Mouse (Mus musculus) kidney, adult 2 months (tissue): ENCODE results near the gene Mtap. TPM values are rescaled to one million over a fixed set of nuclear protein-coding genes. Genes with fewer than 3 reads are reported as not detected.

Experiments
- DNase-seq: peaks from one replicate; pipeline ENCODE4 v3.0.0; 2021
- H3K27ac ChIP-seq: fragments of 200-500 bp; 2 replicates; pipeline ENCODE4 v1.5.1; 2012; ENCODE audit warnings: low read depth, low read length, control low read depth, inconsistent platforms; ENCODE audit not compliant: insufficient read depth
- H3K27me3 ChIP-seq: fragments of 200-500 bp; replicated peaks from 2 replicates; pipeline ENCODE4 v1.6.1; 2012; ENCODE audit warnings: mild to moderate bottlenecking, moderate library complexity, low read length, inconsistent platforms; ENCODE audit not compliant: control insufficient read depth, insufficient read depth
- H3K36me3 ChIP-seq: fragments of 200-500 bp; 2 replicates; pipeline ENCODE4 v1.6.1; 2012; ENCODE audit warnings: mild to moderate bottlenecking, moderate library complexity, low read length, inconsistent platforms; ENCODE audit not compliant: control insufficient read depth, insufficient read depth
- H3K4me1 ChIP-seq: fragments of 200-500 bp; 2 replicates; pipeline ENCODE4 v1.6.1; 2011; ENCODE audit warnings: low read length; ENCODE audit not compliant: control insufficient read depth, insufficient read depth
- H3K4me3 ChIP-seq: fragments of 200-500 bp; 2 replicates; pipeline ENCODE4 v1.5.1; 2011; ENCODE audit warnings: mild to moderate bottlenecking, low read depth, low read length, control low read depth; ENCODE audit not compliant: insufficient read depth
- CTCF ChIP-seq: fragments of 200-500 bp; conservative IDR thresholded peaks from 2 replicates; pipeline ENCODE4 v1.5.1; 2011; ENCODE audit warnings: low read depth, mild to moderate bottlenecking, control low read depth, low read length, moderate library complexity, mixed read lengths; ENCODE audit not compliant: insufficient read depth, insufficient read length
- POLR2A ChIP-seq: fragments of 200-500 bp; IDR thresholded peaks from one replicate; pipeline ENCODE4 v1.6.1; 2011; ENCODE audit warnings: low read depth, low read length, control low read depth
- WGBS: fragments of 180-500 bp; shearing (Covaris S2); methylation state at CpG from one replicate; pipeline ENCODE4 v1.1.7; 2018; 5-methylcytosine and 5-hydroxymethylcytosine counted together
- polyA plus RNA-seq: library from polyadenylated mRNA; depleted of rRNA; stranded (reverse); fragments of >200 nt; gene quantifications from 2 replicates; pipeline ENCODE4 v1.2.3, GENCODE M21; 2012

Mtap gene
- polyA plus RNA-seq, 1 experiment, result 11.1 TPM

DNA sequence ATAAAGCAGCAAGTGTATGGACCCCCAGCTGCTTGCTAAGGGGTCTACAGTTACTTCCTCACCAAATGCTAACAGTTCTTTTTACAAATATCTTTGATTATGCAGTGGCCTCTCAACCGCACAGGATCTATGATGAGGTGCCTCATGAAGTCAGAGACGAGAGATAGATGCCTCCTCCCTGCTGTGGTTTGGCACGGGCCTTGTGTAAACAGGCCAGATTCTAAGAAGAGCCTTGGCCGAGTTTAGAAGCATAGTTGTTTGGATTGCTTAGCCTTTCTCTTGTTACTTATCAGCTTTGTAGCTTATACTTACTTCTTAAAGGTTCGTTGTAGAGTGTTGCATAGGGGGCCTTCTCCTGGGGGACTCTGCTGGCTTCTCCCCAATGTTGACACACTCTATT, 25.6 kb downstream of the Mtap start:
- no peak for DNase-seq
- H3K36me3 ChIP-seq, result peaks cover 2% of the 10 kb centered on the region; the same call in 1 of the 2 replicates
- H3K4me3 ChIP-seq, result no peak overlapping the region
- H3K27me3 ChIP-seq, result no peaks in the 10 kb centered on the region
- TF ChIP-seq CTCF (no peak), POLR2A (no peak)
- no peak overlapping the region for H3K27ac ChIP-seq
- WGBS, result 73% methylated on average over 5 of the region's 5 CpGs
- no peaks in the 10 kb centered on the region for H3K4me1 ChIP-seq

GRCm38 (mm10) chr4:89163613-89164012, 26.7 kb downstream of the Mtap start:
- no peaks in the 10 kb centered on the region for H3K4me1 ChIP-seq
- 91% methylated on average over 8 of the region's 8 CpGs for WGBS
- no peak overlapping the region for H3K27ac ChIP-seq
- H3K4me3 ChIP-seq, result no peak overlapping the region
- TF ChIP-seq CTCF (no peak), POLR2A (no peak)
- DNase-seq, result no peak
- H3K27me3 ChIP-seq, result no peaks in the 10 kb centered on the region
- H3K36me3 ChIP-seq, result peaks cover 2% of the 10 kb centered on the region; the same call in 1 of the 2 replicates

DNA sequence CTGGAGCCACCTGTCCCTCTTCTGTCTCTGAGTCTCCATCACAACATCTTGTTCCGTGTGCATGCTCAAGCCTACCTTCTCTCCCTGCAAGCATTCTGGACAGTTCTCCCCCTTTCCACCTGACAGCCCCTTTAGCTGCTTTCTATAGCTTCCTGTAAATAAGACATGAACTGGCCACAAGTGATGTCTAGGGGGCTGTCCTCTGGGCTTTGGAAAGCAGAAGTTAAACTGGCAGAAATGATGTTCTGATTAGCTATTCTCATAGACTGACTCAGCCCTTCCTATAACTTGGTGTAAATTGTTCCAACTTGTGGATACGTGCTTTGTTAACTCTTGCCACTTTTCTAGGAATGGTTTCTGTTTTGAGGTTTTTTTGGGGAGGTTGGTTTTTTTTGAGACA, 27.8 kb downstream of the Mtap start:
- no peak for DNase-seq
- Histone ChIP-seq H3K4me3 (no peak overlapping the region), H3K36me3 (peaks cover 2% of the 10 kb centered on the region; the same call in 1 of the 2 replicates), H3K4me1 (no peaks in the 10 kb centered on the region), H3K27me3 (no peaks in the 10 kb centered on the region), H3K27ac (no peak overlapping the region)
- no peak for TF ChIP-seq POLR2A
- TF ChIP-seq CTCF, result no peak
- WGBS, result 92% methylated on average over 2 of the region's 2 CpGs

DNA sequence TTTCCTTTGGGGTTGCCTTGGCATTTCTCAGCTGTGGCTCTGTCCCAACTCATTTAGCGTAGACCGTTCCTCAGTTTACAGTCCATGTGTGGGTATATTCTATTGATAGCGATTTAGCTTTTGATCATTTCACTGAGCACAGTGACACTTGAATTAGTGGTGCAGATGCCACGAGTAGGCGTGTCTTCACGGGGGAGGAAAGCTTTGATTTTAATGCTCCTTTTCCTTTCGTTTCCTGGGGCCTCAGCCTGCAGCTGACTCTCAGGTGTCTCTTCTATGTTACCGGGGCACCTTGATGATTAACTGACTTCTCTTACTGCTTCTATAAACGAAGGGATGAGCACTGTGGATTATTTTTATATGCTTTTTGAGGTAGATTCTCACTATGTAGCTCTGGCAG, 32.0 kb downstream of the Mtap start:
- Histone ChIP-seq H3K36me3 (peaks cover 2% of the 10 kb centered on the region; the same call in 1 of the 2 replicates), H3K4me1 (no peaks in the 10 kb centered on the region), H3K27ac (no peak overlapping the region), H3K4me3 (no peak overlapping the region), H3K27me3 (no peaks in the 10 kb centered on the region)
- no peak for TF ChIP-seq POLR2A
- no peak for TF ChIP-seq CTCF
- DNase-seq, result no peak
- WGBS, result 87% methylated on average over 9 of the region's 9 CpGs

- WGBS, result 84% methylated on average over 4 of the region's 4 CpGs
These were observed 32.8 kb downstream of the Mtap start for GRCm38 (mm10) chr4:89169739-89170138.

GRCm38 (mm10) chr4:89170931-89171330, 34.0 kb downstream of the Mtap start:
- no peak overlapping the region for H3K4me3 ChIP-seq
- no peak overlapping the region for H3K27ac ChIP-seq
- TF ChIP-seq CTCF (no peak), POLR2A (no peak)
- no peak for DNase-seq
- WGBS, result 94% methylated on average over 6 of the region's 6 CpGs
- peaks cover 2% of the 10 kb centered on the region; the same call in 1 of the 2 replicates for H3K36me3 ChIP-seq
- no peaks in the 10 kb centered on the region for H3K4me1 ChIP-seq
- H3K27me3 ChIP-seq, result no peaks in the 10 kb centered on the region

More at GRCm38 (mm10) chr4:89169739-89170138, 32.8 kb downstream of the Mtap start:
- TF ChIP-seq POLR2A, result no peak
- no peak for TF ChIP-seq CTCF
- Histone ChIP-seq H3K4me1 (no peaks in the 10 kb centered on the region), H3K4me3 (no peak overlapping the region), H3K36me3 (peaks cover 2% of the 10 kb centered on the region; the same call in 1 of the 2 replicates), H3K27ac (no peak overlapping the region), H3K27me3 (no peaks in the 10 kb centered on the region)
- no peak for DNase-seq

DNA sequence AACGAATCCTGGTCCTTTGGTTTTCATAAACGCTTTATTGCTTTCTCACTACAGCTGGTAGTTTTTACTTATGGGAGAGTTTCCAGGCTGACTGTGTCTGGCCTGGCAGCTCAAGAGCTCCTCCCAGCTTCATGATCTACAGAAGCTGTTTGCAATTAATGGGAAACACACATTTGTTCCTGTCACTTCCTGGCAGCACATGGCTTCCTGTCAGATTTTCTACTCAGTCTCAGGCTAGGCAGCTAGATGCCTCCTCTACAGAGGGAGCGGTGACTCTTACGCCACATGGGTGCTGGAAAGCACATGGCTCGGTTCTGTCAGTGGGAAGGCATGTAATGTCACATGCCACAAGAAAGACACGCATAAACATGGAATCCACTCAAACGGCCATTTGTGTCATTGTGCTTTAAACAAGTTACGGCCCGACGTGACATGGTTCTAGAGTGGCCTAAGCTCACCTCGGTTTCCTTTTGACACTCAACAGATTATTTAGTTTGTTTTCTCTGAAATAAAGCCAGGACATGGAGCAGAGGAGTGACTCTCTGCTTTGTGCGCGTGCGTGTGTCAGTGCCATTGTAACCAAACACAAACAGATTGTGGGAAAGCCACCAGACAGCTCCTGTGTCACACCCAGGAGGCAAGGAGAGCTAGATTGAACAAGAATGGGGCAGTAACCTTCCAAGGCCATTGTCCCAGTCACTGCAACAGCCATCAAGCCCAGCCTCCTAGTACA, 36.1 kb downstream of the Mtap start:
- TF ChIP-seq CTCF, result no peak
- TF ChIP-seq POLR2A, result no peak
- Histone ChIP-seq H3K4me1 (no peaks in the 10 kb centered on the region; the same call in 1 of the 2 replicates), H3K27me3 (no peaks in the 10 kb centered on the region), H3K36me3 (no peaks in the 10 kb centered on the region; the same call in 1 of the 2 replicates), H3K4me3 (no peak overlapping the region), H3K27ac (no peak overlapping the region)
- DNase-seq, result peak; percentile 6
- WGBS, result 87% methylated on average over 14 of the region's 14 CpGs
